Mouse (Mus musculus): Measurements from ENCODE around the gene Tead2.

Tead2 gene

DNA sequence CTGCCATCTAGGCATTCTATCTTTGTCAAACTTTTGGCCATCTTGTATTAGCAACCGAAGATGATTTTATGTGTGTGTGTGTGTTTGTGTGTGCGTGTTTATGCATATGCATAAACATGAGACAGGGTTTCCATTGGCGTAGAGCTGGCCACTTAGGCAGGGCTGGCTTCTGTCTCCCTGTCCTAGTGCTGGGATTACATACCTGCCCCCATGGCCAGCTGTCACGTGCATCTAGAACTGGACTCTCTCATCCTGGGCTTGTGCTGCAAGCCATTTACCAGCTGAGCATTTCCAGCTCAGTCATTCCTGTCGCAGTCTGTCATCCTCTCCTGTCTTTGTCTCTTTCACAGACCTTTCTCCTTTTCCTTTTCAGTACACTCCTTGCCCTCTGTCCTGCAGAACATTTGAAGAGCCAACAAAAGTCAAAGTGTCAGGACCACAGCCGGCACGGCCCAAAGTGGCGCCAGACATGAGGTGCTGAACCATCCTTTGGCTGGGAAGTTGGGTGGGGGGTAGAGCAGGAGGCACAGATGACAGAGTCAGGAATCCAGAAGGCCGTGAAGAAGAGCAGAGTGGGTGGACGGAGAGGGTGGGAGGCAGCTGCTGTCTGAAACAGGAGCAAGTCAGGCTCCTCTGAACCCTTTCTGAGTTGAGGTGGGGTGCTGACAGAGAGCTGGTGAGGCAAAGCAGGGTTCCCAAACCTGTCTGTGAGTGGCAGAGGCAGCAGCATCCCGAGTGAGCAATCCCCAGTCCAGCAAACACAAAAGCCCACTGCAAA, 41.7 kb downstream of the Tead2 start:
- no peak for DNase-seq (ENCODE audit: low spot score in 2 of 2)

GRCm38 (mm10) chr7:45259281-45259680, 43.7 kb downstream of the Tead2 start:
- no peak for DNase-seq (ENCODE audit: low spot score in 2 of 2)

- DNase-seq (ENCODE audit: low spot score in 2 of 2) = no peak
These were observed 46.7 kb downstream of the Tead2 start for GRCm38 (mm10) chr7:45262266-45262665.

DNA sequence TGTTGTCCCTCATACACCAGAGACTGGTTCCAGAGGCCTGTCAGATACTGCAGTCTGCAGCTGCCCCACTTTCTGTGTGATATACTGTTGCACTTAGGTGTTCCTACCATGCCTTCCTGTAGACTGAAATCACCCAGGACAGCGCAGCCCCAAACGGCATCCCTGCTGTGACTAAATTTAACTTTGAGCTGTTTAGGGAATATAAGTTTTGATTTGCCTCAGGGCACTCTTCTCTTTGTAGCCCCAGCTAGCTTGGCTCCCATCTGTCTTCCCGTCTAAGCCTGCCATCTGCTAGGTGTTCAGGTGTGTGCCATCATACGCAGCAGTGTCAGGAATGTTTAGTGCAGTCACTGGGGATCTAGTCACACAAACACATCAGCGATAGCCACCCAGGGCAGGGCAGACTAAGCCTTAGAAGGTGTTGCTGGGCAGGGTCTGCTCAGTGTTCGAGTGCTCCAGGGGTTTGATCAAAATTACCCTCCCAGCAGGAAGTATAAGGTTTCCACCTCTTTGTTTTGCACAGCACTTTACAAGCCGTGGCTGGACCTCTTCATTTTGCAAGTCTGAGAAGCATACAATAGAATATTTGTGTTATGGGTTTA, 47.6 kb downstream of the Tead2 start:
- DNase-seq (ENCODE audit: low spot score in 2 of 2) = no peak

- no peak for DNase-seq (ENCODE audit: low spot score in 2 of 2)
These were observed 48.8 kb downstream of the Tead2 start for GRCm38 (mm10) chr7:45264348-45264747.

- no peak for DNase-seq (ENCODE audit: low spot score in 2 of 2)
These were observed 50.0 kb downstream of the Tead2 start for GRCm38 (mm10) chr7:45265518-45265917.

- DNase-seq (ENCODE audit: low spot score in 2 of 2) = no peak
These were observed 57.3 kb downstream of the Tead2 start for GRCm38 (mm10) chr7:45272786-45273412.

DNA sequence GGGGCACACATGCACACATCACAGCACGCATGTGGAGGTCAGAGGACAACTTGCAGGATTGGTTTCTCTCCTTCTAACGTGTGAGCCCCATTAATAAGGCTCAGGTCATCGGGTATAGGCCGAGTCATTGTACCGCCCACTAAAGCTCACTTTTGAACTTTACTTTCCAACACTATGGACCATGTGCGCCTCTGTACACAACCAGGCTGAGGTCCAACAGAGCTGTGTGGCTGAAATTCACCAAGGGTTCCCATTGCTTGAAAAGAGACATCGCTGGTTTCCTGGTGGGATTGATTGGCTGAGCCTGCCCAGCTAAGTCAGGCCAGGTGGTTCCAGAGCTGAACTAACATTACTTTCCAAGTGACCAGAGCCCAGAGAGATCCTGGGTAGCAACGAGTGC, 58.1 kb downstream of the Tead2 start:
- no peak for DNase-seq (ENCODE audit: low spot score in 2 of 2)

DNA sequence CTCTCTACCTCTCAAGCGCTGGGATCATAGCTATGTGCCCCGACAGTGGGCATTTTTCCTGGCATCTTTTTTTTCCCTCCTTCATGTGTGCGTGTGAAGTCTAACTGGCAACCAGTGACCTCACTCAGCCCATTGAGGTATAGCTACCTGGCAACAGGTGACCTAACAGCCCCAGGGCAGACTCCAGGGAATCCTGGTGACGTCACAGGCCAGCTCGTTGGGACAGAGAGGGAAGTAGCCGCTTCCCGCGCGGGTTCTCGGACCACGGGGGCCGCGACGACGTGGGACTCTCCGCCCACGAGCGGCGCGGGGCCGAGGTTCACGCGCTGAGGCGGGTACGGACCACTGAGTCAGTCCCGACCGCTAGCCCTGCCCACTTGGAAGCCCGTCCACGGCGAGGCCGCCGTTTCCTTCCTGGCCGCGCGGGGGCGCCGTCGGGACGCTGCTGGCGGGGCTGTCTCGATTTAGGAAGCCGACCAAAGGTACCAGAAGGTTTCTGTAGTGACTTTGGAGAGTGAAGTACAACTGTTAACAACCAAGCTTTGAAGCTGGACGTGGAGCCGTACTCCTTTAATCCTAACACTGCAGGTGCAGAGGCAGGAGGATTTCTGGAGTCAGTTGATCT, 61.7 kb downstream of the Tead2 start, which contains the start of gene Slc6a21:
Gene Slc6a21, plus strand, starts transcription at position 378 of the 625 bp plus-strand sequence.
- peak; percentile 77 to 79 for DNase-seq (ENCODE audit: low spot score in 2 of 2)

Measured in spleen, postnatal 36 days (tissue).